Mouse (Mus musculus) testis, adult 2 months (tissue): ENCODE measurements at regions not wholly inside any gene's neighbourhood (a gene's known extent, or its start where the extent isn't known, plus 50 kb on each side); places are given as distances from the start of the nearest gene placed in this dataset.

Experiments
- H3K27ac ChIP-seq: fragments of 200-500 bp; 2 replicates; pipeline ENCODE4 v1.5.1; 2012; ENCODE audit warnings: low read depth, low read length; ENCODE audit not compliant: control insufficient read depth, insufficient read depth
- H3K27me3 ChIP-seq: fragments of 200-500 bp; 2 replicates; pipeline ENCODE4 v1.6.1; 2012; ENCODE audit warnings: mild to moderate bottlenecking, low read length, moderate library complexity; ENCODE audit not compliant: control insufficient read depth, insufficient read depth
- H3K36me3 ChIP-seq: fragments of 200-500 bp; 2 replicates; pipeline ENCODE4 v1.6.1; 2012; ENCODE audit warnings: mild to moderate bottlenecking, low read length; ENCODE audit not compliant: control insufficient read depth, insufficient read depth
- H3K4me1 ChIP-seq: fragments of 200-500 bp; 2 replicates; pipeline ENCODE4 v1.6.1; 2012; ENCODE audit warnings: low read length; ENCODE audit not compliant: control insufficient read depth, insufficient read depth
- H3K4me3 ChIP-seq: fragments of 200-500 bp; 2 replicates; pipeline ENCODE4 v1.5.1; 2012; ENCODE audit warnings: low read depth, mild to moderate bottlenecking, low read length, moderate library complexity, mixed read lengths; ENCODE audit not compliant: control insufficient read depth
- CTCF ChIP-seq: fragments of 200-500 bp; IDR thresholded peaks from 2 replicates; pipeline ENCODE4 v1.5.1; 2012; ENCODE audit warnings: low read depth, mild to moderate bottlenecking, inconsistent platforms, low read length, moderate library complexity; ENCODE audit not compliant: control insufficient read depth, insufficient read depth, insufficient replicate concordance
- POLR2A ChIP-seq: fragments of 200-500 bp; IDR thresholded peaks from 2 replicates; pipeline ENCODE4 v1.6.1; 2012; ENCODE audit warnings: low read depth, mild to moderate bottlenecking, inconsistent platforms, low read length, moderate library complexity; ENCODE audit not compliant: control insufficient read depth

DNA sequence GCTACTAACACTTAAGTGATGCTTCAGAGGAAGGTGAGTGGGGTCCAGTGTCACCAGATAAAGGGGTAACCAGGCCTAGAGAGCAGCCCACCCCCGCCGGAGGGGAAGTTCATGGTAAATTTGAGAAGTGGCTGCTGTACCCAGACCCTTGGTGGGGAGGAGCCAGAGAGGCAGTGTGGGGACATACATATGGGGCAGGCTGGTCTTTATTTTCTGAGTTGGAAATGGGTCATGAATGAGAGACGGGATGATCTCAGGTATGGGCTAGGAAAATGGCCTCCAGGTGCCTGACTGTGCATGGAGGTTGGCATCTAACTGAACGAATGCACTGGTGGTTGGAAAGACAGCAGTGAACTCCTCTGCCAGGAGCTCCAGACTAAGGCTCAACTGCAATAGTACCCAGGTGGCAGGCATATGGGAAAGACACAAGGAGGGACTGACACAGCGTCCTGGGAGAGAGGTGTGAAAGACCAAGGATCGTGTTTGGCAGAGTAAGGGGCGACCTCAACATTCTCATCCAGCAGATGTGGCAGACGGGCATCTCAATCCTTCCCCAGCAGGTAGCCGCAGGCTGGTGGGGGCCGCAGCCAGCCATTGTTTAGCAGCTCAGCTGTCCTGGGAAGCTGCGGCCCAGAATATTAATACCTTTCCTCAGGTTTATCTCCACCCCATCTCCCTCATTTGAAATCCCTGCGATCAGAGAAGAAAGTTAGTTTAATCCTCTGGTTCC lies 387.7 kb downstream of the Rps24 start:
- Histone ChIP-seq H3K27me3 (no peaks in the 10 kb centered on the region), H3K27ac (no peak overlapping the region), H3K36me3 (no peaks in the 10 kb centered on the region), H3K4me3 (no peak overlapping the region), H3K4me1 (no peaks in the 10 kb centered on the region)
- TF ChIP-seq CTCF = no peak
- TF ChIP-seq POLR2A = no peak

- TF ChIP-seq CTCF = no peak
- Histone ChIP-seq H3K4me1 (no peaks in the 10 kb centered on the region), H3K27ac (no peak overlapping the region), H3K4me3 (no peak overlapping the region), H3K36me3 (no peaks in the 10 kb centered on the region), H3K27me3 (no peaks in the 10 kb centered on the region)
Observed at GRCm38 (mm10) chr14:24875156-24875545, 388.2 kb downstream of the Rps24 start.

DNA sequence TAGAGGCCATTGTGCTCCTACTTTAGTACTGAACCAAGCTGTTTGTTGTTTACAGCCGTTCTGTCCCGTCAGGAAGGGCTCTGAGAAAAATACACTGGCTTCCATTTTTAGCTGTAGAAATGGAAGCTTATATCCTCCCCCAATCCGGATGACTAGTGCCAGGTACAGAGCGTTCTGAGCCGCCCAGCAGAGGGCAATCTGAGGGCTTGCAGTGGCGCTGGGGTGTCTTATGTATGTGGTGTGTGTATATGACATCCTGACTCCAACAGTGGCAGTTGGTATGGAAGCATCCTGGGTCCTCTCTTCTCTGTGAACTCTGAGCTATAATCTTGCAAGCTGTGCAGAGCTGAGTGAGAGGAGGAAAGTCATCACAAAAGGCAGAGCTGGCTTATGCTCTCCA lies 389.0 kb downstream of the Rps24 start:
- H3K27ac ChIP-seq = no peak overlapping the region

DNA sequence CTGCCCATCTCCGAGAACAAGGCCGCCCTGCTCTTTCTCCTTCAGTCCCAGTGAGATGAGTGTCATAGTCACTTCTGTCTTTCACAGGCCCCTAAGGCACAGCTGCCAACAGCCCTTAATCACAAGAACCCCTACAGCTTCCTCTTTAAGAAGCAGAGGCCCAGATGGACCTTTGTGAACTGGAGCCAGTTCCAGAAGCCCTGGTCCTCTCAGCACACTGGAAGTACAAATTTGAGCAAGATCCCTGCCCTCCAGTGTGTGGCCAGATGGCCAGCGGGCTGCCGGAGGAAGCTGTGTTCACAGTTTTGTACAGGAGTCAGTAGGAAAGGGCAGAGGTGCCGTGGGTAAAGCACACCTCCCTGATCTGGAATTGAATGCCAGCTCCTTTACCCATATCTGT lies 389.6 kb downstream of the Rps24 start:
- Histone ChIP-seq H3K27me3 (no peaks in the 10 kb centered on the region), H3K4me3 (no peak overlapping the region), H3K36me3 (no peaks in the 10 kb centered on the region), H3K27ac (no peak overlapping the region), H3K4me1 (no peaks in the 10 kb centered on the region)
- TF ChIP-seq POLR2A (no peak), CTCF (no peak)

More for the DNA sequence above, 389.0 kb downstream of the Rps24 start:
- Histone ChIP-seq H3K36me3 (no peaks in the 10 kb centered on the region), H3K27me3 (no peaks in the 10 kb centered on the region), H3K4me3 (no peak overlapping the region), H3K4me1 (no peaks in the 10 kb centered on the region)
- TF ChIP-seq CTCF (no peak), POLR2A (no peak)

GRCm38 (mm10) chr14:24877853-24878252 lies 390.9 kb downstream of the Rps24 start:
- Histone ChIP-seq H3K27ac (no peak overlapping the region), H3K4me3 (no peak overlapping the region), H3K4me1 (no peaks in the 10 kb centered on the region), H3K36me3 (no peaks in the 10 kb centered on the region), H3K27me3 (no peaks in the 10 kb centered on the region)
- TF ChIP-seq CTCF (no peak), POLR2A (no peak)

DNA sequence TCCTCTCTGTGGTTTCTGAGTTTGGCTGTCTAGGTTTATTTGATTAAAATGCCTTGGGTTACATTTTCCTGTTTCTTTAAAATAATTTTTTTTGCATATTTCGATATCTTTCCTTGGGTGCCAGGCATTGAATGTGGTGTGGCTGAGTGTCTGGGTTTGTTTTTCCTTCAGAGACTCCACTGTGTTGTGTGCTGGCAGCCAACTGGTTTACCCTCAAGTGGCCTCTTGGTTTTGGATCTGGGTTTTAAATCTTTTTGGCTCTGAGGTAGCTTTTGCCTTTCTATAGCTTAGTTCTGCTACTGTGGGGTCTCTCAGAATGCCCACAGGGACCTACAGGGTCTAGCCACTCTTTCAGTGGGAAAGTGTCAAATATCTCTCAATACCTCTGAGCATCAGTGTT lies 399.2 kb downstream of the Rps24 start:
- no peaks in the 10 kb centered on the region for H3K4me1 ChIP-seq
- H3K4me3 ChIP-seq = no peak overlapping the region
- no peaks in the 10 kb centered on the region for H3K27me3 ChIP-seq
- TF ChIP-seq POLR2A (no peak), CTCF (no peak)
- H3K27ac ChIP-seq = no peak overlapping the region
- H3K36me3 ChIP-seq = no peaks in the 10 kb centered on the region

- Histone ChIP-seq H3K27me3 (no peaks in the 10 kb centered on the region), H3K4me1 (no peaks in the 10 kb centered on the region), H3K27ac (no peak overlapping the region), H3K36me3 (no peaks in the 10 kb centered on the region), H3K4me3 (no peak overlapping the region)
- no peak for TF ChIP-seq CTCF
- no peak for TF ChIP-seq POLR2A
Observed at GRCm38 (mm10) chr14:24886896-24887421, 400.0 kb downstream of the Rps24 start.
